Mouse (Mus musculus): ENCODE data around the gene Hdac4.

- no peak for TF ChIP-seq POLR2A (IDR thresholded peaks at IDR 0.05; ENCODE audit: insufficient read length, low read depth)
- TF ChIP-seq CEBPB (IDR thresholded peaks at IDR 0.05; ENCODE audit: insufficient read depth, poor library complexity, severe bottlenecking) = no peak
- TF ChIP-seq SRF (IDR thresholded peaks at IDR 0.05; ENCODE audit: control insufficient read depth, insufficient read length, low read depth) = no peak
- no peak for TF ChIP-seq E2F4 (IDR thresholded peaks at IDR 0.05; ENCODE audit: insufficient read depth)
- TF ChIP-seq USF1 (IDR thresholded peaks at IDR 0.05; ENCODE audit: low read depth) = no peak
- no peak for TF ChIP-seq MAX (IDR thresholded peaks at IDR 0.05; ENCODE audit: low read depth)
- TF ChIP-seq MYOG (IDR thresholded peaks at IDR 0.05; ENCODE audit: control insufficient read depth in 1 of 3, insufficient read depth in 1 of 3, insufficient read length in 2 of 3, low read depth in 2 of 3) = no peak
- TF ChIP-seq POLR2AphosphoS2 (IDR thresholded peaks at IDR 0.05; ENCODE audit: insufficient read length, low read depth) = no peak
- no peak for TF ChIP-seq TCF12 (IDR thresholded peaks at IDR 0.05; ENCODE audit: insufficient read depth, poor library complexity, severe bottlenecking)
- TF ChIP-seq MYOD1 (IDR thresholded peaks at IDR 0.05; ENCODE audit: control insufficient read depth in 1 of 3, insufficient read length in 2 of 3, low read depth in 2 of 3) = no peak
- TF ChIP-seq TCF3 (IDR thresholded peaks at IDR 0.05; ENCODE audit: insufficient read length, low read depth) = no peak
Measured at GRCm38 (mm10) chr1:92069464-92069863, 126.0 kb downstream of the Hdac4 start.

All from myocyte (in vitro differentiated cells).